Mouse (Mus musculus): ENCODE results near the gene Aanat.
"Not testable (repeated sequence)": the region's sequence is repeated elsewhere in the genome, so short reads cannot be mapped to it uniquely, and the experiment has no call there.

Gene Aanat

DNA sequence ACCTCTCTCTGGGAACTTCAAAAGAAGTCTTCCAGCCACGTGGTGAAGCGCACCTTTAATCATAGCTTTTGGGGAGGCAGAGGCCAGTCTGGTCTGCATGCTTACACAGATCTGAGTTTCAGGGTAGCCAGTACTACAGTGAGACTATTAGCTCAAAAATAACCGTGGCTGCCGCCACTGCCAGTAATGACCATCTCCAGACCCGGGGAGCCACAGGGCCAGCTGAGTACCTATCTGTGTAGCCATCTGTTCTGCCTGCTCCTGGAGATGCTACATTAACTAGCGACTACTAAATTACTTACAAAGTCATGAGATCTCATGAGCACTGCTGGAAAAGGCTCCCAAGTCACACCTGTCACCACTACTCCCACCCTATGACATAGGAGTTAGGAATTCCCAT is 11.2 kb upstream of the Aanat start:
- DNase-seq, result no peak

DNA sequence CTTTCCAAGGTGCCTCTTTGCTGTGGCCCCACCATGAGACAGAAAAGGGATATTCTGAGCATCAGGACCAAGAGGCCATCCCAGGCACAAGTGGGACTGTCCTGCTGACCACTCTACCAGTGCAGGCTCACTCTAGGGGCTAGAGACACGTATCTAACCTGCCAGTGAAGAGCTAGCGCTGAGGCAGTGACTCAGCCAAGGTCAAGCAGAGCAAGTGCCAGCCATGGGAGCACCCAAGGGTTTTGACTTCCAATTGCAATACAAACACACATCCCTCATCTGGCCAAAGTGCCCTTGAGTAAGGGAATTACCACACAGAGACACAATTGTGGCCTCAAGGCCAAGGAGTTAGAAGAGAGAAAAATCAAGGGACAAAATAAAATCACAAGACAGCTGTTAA is 10.8 kb upstream of the Aanat start:
- DNase-seq, result peak in 1 of 2 experiments; percentile 22

- no peak for DNase-seq
Measured at GRCm38 (mm10) chr11:116579280-116579679, 7.0 kb upstream of the Aanat start.

GRCm38 (mm10) chr11:116580031-116580652 is 6.1 kb upstream of the Aanat start:
- no peak for DNase-seq

DNA sequence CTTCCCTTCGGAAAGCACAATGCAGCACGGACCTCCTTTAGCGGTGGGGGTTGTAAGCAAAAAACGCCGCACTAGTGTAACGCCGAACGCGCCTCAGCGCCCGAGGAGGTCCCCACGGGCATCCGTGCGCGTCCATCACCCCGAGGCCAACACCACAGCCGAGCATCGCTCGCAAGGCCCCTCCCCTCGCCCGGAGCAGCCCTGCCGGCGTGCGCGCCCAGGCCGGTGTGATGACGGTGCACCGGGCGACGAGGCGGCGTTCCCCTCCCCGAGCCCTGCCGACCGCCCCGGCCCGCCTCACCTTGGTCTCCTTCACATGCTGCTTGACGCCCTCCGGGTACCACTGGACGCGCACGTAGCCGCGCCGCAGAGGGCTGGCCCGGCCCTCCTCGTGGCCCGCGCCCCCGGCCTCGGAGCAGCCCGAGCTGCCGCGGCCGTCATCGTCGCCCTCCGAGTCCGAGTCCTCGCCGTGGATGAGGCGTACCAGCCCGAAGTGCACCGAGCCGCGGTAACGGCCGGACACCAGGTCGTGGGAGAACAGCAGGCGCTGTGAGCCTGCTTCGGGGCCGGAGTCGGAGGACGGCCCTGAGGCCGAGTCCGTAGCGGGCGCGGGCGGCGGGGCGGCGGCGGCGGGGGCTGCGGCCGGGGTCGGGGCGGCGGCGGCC is 5.4 kb upstream of the Aanat start:
- peak; percentile 32 to 33 for DNase-seq

- peak; percentile 78 to 85 for DNase-seq
Measured at GRCm38 (mm10) chr11:116581376-116581814, 4.8 kb upstream of the Aanat start, which contains the start of gene Ube2o. Gene Ube2o, minus strand, starts transcription at chr11:116581447.

GRCm38 (mm10) chr11:116585682-116586081 is 550 bp upstream of the Aanat start:
- DNase-seq, result no peak

- DNase-seq, result peak; percentile 66 to 69
Measured at GRCm38 (mm10) chr11:116586801-116587631, 784 bp downstream of the Aanat start.

DNA sequence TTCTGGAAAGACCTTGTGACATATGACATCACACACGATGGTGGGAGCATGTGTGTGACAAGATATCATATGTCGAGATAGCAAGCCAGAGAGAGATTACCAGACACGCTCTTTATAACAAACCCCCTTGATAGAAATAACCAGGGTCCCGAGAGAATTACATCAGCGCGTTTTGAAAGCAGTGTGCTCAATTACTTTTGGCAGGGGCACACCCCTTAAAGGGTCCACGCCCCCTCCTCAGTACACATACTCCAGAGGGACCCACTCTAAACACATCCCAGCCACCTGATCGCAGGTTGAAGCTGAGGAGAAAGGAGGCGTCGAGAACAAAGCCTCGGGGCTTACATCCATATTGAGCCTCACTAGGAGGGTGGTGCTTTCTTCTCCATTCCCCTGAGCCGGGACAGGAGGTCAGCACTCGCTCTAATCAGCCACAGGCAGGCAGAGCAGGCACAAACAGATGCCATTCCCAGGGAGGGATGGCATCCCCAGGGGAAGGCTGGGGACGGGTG is 2.8 kb downstream of the Aanat start:
- DNase-seq, result no peak

DNA sequence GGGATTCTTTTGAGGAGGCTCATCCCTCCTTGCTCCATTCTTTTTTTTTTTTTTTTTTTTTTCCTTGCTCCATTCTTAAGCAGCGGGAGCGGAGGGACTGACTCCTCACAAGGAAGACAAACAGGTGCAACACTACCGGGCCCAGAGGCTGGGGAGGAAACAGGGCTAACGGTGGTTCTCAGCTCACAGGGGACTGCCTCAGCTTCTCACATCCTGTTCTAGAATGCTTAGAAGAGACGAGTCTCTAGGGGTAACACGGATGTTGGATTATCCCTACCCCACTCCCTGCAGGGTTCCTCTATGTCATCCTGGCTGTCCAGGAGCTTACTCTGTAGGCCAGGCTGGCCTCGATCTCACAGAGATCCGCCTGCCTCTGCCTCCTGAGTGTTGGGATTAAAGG is 3.3 kb downstream of the Aanat start:
- DNase-seq, result no peak

- no peak for DNase-seq
Measured at GRCm38 (mm10) chr11:116591621-116592020, 5.4 kb downstream of the Aanat start.

- DNase-seq, result peak; percentile 90 to 94
Measured at GRCm38 (mm10) chr11:116592428-116592827, 6.2 kb downstream of the Aanat start.

- DNase-seq, result no peak
Measured at GRCm38 (mm10) chr11:116593345-116593744, 7.1 kb downstream of the Aanat start.

DNA sequence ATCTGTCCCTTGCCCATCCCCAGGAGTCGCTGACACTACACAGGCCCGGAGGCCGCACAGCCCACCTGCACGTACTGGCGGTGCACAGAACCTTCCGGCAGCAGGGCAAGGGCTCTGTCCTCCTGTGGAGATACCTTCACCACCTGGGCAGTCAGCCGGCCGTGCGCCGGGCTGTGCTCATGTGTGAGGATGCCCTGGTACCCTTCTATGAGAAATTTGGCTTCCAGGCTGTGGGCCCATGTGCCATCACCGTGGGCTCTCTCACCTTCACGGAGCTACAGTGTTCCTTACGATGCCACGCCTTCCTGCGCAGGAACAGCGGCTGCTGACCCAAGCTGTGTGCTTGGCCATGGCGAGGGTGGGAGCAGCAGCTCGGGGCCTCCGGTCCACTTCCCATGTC is 10.5 kb downstream of the Aanat start:
- no peak for DNase-seq

DNA sequence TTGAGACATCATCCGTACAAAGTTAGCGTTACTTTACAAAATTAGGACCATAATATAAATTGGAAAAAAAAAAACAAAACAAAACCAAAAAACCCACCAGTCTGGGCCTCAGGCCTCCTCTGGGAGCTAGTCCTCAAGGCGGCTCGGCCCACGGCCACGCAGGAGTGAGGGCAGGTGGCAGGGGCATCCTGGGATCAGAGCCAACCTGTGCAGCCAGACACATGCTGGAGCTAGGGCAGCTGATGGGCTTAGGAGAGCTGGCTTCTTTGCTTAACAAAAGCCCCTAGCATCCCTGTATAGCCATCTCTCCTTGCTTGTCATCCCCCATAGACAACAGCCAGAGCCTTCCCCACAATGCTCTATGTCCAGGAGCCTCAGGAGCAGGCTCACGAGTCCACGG is 12.0 kb downstream of the Aanat start:
- no peak for DNase-seq

DNA sequence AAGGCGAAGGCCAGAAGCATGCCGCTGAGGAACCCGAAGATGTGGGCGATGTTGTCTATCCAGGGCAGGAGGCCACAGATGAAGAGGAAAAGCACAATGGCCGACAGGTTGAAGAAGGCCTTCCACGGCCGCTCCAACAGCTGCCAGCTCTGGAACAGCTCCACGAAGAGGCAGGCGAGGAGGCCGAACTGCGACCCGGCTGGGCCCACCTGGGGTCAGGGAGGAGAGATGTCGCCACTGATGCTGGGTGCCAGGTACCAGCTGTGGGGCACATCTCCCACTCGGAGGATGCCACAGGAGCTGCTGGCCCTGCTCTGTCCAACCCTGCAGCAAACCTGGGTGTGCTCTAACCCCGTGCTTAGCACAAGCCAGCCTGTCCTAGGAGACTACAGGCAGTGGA is 13.0 kb downstream of the Aanat start:
- no peak for DNase-seq

GRCm38 (mm10) chr11:116601166-116601565 is 14.9 kb downstream of the Aanat start:
- no peak for DNase-seq

DNA sequence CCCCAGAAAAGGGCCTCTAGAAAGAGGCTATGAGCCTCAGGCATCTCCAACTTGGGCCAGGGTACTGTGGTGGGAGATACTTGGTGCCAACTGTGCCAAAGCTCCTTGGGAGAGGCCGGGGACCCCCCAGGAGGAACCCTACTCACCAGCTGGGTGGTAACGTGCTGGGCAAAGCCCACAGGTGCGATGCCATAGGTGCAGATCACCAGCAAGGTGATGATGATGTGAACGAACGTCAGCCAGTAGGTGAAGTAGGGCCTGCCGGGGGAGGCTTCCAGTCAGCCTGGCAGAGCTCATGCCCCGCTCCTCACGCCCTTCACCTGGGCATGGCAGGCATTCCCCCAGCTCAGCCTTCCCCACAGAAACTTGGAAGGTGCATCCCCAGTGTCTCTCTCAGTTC is 15.8 kb downstream of the Aanat start:
- DNase-seq, result no peak

- peak in 1 of 2 experiments; percentile 53 for DNase-seq
Measured at GRCm38 (mm10) chr11:116603339-116603738, 17.1 kb downstream of the Aanat start.

DNA sequence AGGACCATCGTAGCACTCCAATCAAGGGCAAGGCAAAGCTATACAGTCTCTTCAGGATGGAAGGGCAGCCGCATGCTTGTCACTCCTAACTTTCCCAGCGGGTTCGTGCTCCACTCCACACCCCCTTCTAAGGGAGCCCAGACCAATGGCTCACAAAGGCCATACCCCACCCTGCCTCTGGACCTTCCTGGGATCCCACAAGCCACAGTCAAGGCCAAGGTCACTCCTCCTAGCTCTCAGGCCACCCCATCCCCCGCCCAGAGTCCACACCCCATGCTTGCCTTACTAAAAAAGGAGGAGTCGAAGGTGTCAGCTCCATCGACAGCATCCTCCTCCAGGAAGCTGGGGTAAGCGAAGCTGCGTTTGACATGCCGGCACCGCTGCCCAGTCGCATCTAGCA is 17.9 kb downstream of the Aanat start:
- no peak for DNase-seq

- DNase-seq, result no peak
Measured at GRCm38 (mm10) chr11:116607717-116608116, 21.5 kb downstream of the Aanat start.

GRCm38 (mm10) chr11:116609965-116610630 is 23.9 kb downstream of the Aanat start:
- DNase-seq, result no peak

DNA sequence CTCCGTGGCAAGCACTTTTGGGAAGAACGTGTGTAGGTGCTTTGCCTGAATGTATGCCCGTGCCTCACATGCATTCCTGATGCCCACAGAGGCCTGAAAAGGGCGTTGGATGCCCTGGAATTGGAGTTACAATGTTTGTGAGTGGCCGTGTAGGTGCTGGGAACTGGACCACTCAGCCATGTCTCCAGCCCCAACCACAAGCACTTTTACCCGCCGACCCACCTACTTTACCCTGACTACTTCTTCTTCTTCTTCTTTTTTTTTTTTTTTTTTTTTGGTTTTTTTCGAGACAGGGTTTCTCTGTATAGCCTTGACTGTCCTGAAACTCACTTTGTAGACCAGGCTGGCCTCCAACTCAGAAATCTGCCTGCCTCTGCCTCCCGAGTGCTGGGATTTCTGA is 24.9 kb downstream of the Aanat start:
- DNase-seq, result not testable (repeated sequence)
